Comparison of ENCODE assay signal across 8 mouse cellular contexts in the genomic region with DNA sequence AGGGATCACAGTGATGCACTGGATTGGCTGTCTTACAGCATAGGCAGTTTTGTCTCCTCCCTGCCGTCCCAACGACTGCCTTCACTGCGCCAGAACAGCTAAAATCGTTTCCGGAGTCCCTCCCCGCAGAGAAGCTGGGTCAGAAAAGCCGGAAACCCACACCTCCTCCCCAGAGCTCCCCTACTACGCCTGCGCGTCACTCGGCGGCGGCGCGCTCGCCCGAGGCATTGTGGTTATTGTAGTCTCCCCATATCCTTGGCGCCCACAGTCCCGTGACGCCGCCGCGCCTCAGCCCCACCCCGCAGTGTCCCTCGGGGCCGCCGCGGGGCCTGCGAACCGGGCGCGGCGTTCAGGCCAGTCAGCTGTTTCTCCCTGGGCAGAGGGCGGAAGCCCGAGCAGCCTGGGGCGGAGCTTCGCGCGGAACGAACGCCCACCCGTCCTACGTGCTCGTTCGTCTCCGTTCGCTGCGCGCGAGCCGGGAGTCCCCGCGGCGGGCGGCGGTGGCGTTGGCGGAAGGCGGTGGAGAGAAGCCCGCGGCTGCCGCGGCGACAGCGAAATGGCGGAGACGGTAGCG. TPM values are rescaled to one million over a fixed set of nuclear protein-coding genes. Genes with fewer than 3 reads are reported as not detected.
A peak's percentile ranks its signal among the peaks of the same experiment; 100 is the strongest.
DNase-seq lines count a peak whose midpoint lies in the region; ATAC-seq and TF ChIP-seq lines count a peak whose summit lies in the region.

A gene (plus strand): TSS at position 256 of the 574 bp plus-strand sequence.

- peak within 1 kb of the TSS; percentile 95 for H3K9ac ChIP-seq in heart, embryonic 15.5 days
- H3K9ac ChIP-seq in liver, embryonic 14.5 days (replicated peaks) = peak within 1 kb of the TSS; percentile 99
- H3K9ac ChIP-seq in neural tube, embryonic 11.5 days (ENCODE audit: low read length) = peak within 1 kb of the TSS; percentile 89

- H3K27ac ChIP-seq in forebrain, embryonic 10.5 days = peak within 1 kb of the TSS; percentile 96
- peak within 1 kb of the TSS; percentile 100 for H3K27ac ChIP-seq in heart, embryonic 15.5 days
- H3K27ac ChIP-seq in liver, embryonic 14.5 days = peak within 1 kb of the TSS; percentile 97
- peak within 1 kb of the TSS; percentile 92 for H3K27ac ChIP-seq in neural tube, embryonic 11.5 days (ENCODE audit: low read depth, low read length)

- H3K9me3 ChIP-seq in forebrain, embryonic 10.5 days = no peaks in the 10 kb centered on the region
- H3K9me3 ChIP-seq in heart, embryonic 15.5 days (replicated peaks) = no peaks in the 10 kb centered on the region
- no peaks in the 10 kb centered on the region for H3K9me3 ChIP-seq in liver, embryonic 14.5 days (ENCODE audit: control insufficient read depth, low read length)
- H3K9me3 ChIP-seq in neural tube, embryonic 11.5 days (ENCODE audit: control insufficient read depth, low read length) = no peaks in the 10 kb centered on the region

- TF ChIP-seq CTCF in liver, embryonic 14.5 days (IDR thresholded peaks at IDR 0.05; ENCODE audit: low read depth) = no peak

- H3K27me3 ChIP-seq in forebrain, embryonic 10.5 days (ENCODE audit: poor library complexity, severe bottlenecking) = no peaks in the 10 kb centered on the region
- H3K27me3 ChIP-seq in heart, embryonic 15.5 days = no peaks in the 10 kb centered on the region
- H3K27me3 ChIP-seq in liver, embryonic 14.5 days (ENCODE audit: control insufficient read depth, insufficient read depth, low read length) = no peaks in the 10 kb centered on the region
- H3K27me3 ChIP-seq in neural tube, embryonic 11.5 days (ENCODE audit: control insufficient read depth, insufficient read depth, low read length) = no peaks in the 10 kb centered on the region

- H3K4me1 ChIP-seq in forebrain, embryonic 10.5 days = peaks cover 16% of the 10 kb centered on the region
- H3K4me1 ChIP-seq in heart, embryonic 15.5 days (replicated peaks) = peaks cover 15% of the 10 kb centered on the region
- peaks cover 25 to 35% of the 10 kb centered on the region in 2 experiments for H3K4me1 ChIP-seq in liver, embryonic 14.5 days (replicated peaks; ENCODE audit: control insufficient read depth in 2 of 2, insufficient read depth in 2 of 2, low read length in 1 of 2)
- H3K4me1 ChIP-seq in neural tube, embryonic 11.5 days (ENCODE audit: control insufficient read depth, insufficient read depth, low read length) = 0 out of 2 replicates have a peak, but pooled peaks cover 2% of the 10 kb centered on the region

- DNase-seq in c-Kit-negative CD71-positive TER-119-positive erythroid progenitor cells, embryonic 14.5 days (ENCODE audit: low read depth, low spot score) = peak; percentile 96
- peak; percentile 97 for DNase-seq in forebrain, embryonic 10.5 days (ENCODE audit: extremely low spot score, low spot score)
- DNase-seq in kidney, postnatal 25 days = peak; percentile 96 to 99
- peak; percentile 95 to 97 (median 95) for DNase-seq in liver, embryonic 14.5 days (ENCODE audit: low read depth in 3 of 3, low spot score in 3 of 3)
- peak; percentile 98 for DNase-seq in neural tube, embryonic 11.5 days (ENCODE audit: low spot score)
- peak; percentile 96 for DNase-seq in telencephalon, adult 2 months (ENCODE audit: low read depth, low spot score)

- under 1% methylated on average over 68 of the region's 68 CpGs for WGBS in forebrain, embryonic 10.5 days
- WGBS in heart, embryonic 15.5 days = under 1% methylated on average over 67 of the region's 68 CpGs
- WGBS in liver, embryonic 14.5 days (ENCODE audit: insufficient replicate concordance) = under 1% methylated on average over 67 of the region's 68 CpGs
- under 1% methylated on average over 65 of the region's 68 CpGs for WGBS in neural tube, embryonic 11.5 days

- H3K4me3 ChIP-seq in forebrain, embryonic 10.5 days = peak within 1 kb of the TSS; percentile 89
- peak within 1 kb of the TSS; percentile 80 for H3K4me3 ChIP-seq in heart, embryonic 15.5 days
- H3K4me3 ChIP-seq in liver, embryonic 14.5 days (ENCODE audit: insufficient read depth in 1 of 2, low read depth in 2 of 2, low read length in 2 of 2) = peak within 1 kb of the TSS; percentile 76 to 97
- H3K4me3 ChIP-seq in neural tube, embryonic 11.5 days (ENCODE audit: low read depth, low read length) = peak within 1 kb of the TSS; percentile 84

- peaks cover 22% of the 10 kb centered on the region for H3K36me3 ChIP-seq in forebrain, embryonic 10.5 days (replicated peaks)
- H3K36me3 ChIP-seq in heart, embryonic 15.5 days = no peaks in the 10 kb centered on the region
- peaks cover 5% of the 10 kb centered on the region for H3K36me3 ChIP-seq in liver, embryonic 14.5 days (replicated peaks; ENCODE audit: control insufficient read depth, insufficient read depth, low read depth)
- H3K36me3 ChIP-seq in neural tube, embryonic 11.5 days (ENCODE audit: control insufficient read depth, insufficient read depth, low read length) = no peaks in the 10 kb centered on the region

- ATAC-seq in CD4-positive, CD25-positive, alpha-beta regulatory T cell, adult 4 months = peak; percentile 82
- ATAC-seq in heart, embryonic 15.5 days (replicated peaks; ENCODE audit: insufficient number of reproducible peaks, insufficient read depth, low FRiP score, low read depth) = peak; percentile 97
- peak; percentile 98 for ATAC-seq in liver, embryonic 14.5 days (ENCODE audit: insufficient read depth)
- ATAC-seq in neural tube, embryonic 11.5 days (ENCODE audit: insufficient read depth, low FRiP score, low TSS enrichment) = peak; percentile 97

- peak within 1 kb of the TSS; percentile 77 for H3K4me2 ChIP-seq in heart, embryonic 15.5 days
- peak within 1 kb of the TSS; percentile 88 for H3K4me2 ChIP-seq in liver, embryonic 14.5 days (ENCODE audit: low read depth)
- peak within 1 kb of the TSS; percentile 47 for H3K4me2 ChIP-seq in neural tube, embryonic 11.5 days (ENCODE audit: low read depth)

- 0 out of 2 replicates have a peak, but pooled peaks have one; percentile 12 for TF ChIP-seq EP300 in liver, embryonic 14.5 days (IDR thresholded peaks at IDR 0.05; ENCODE audit: low read depth)

RNA-seq across cellular contexts. Expression of the gene that starts here (rescaled TPM):
- 100 to 1,000 TPM; 204 to 227 TPM for polyA plus RNA-seq in CD4-positive, CD25-positive, alpha-beta regulatory T cell, adult 4 months (2017; shearing (Covaris generic))
- 260 and 270 TPM in 2 replicates for polyA plus RNA-seq in forebrain, embryonic 10.5 days (2016; fragmentation: Nextera tagmentation; extraction: Ambion mirVana)
- polyA plus RNA-seq in heart, embryonic 15.5 days (2015; fragmentation: Nextera tagmentation; extraction: Ambion mirVana) = 340 and 352 TPM in 2 replicates
- 183 and 186 TPM in 2 replicates for polyA plus RNA-seq in liver, embryonic 14.5 days (2012; rRNA removed)
- polyA plus RNA-seq in liver, embryonic 14.5 days (2014; fragmentation: Nextera tagmentation; extraction: Ambion mirVana) = 208 and 230 TPM in 2 replicates
- 226 TPM in 2 replicates for polyA plus RNA-seq in neural tube, embryonic 11.5 days (2014; fragmentation: Nextera tagmentation; extraction: Ambion mirVana)

Comparison
In these comparisons a context has a peak if more than half of its experiments do, and no peak if none do; other contexts are left out.
1. Peak in every context shown above with its lines: DNase-seq, ATAC-seq, H3K4me3 ChIP-seq and H3K27ac ChIP-seq.